Mouse (Mus musculus) liver, embryonic 13.5 days (tissue): Measurements from ENCODE around the gene Nckap5l. TPM values are rescaled to one million over a fixed set of nuclear protein-coding genes. Genes with fewer than 3 reads are reported as not detected.
"Not testable (repeated sequence)": the region's sequence is repeated elsewhere in the genome, so short reads cannot be mapped to it uniquely, and the experiment has no call there.

ENCODE experiments used
- ATAC-seq: fragments of 200-750 bp; cut with Nextera tagmentation; 2 replicates; pipeline ENCODE4 v1.8.0; 2017; ENCODE audit warnings: low read depth, mild to moderate bottlenecking, moderate number of reproducible peaks, moderate library complexity
- DNase-seq: peaks from one replicate; pipeline ENCODE4 v3.0.0; 2022
- H3K27ac ChIP-seq: fragments of 300-500 bp; sonication (generic); 2 replicates; pipeline ENCODE4 v1.5.1; 2015; ENCODE audit warnings: moderate library complexity, mild to moderate bottlenecking, inconsistent platforms
- H3K27me3 ChIP-seq: fragments of 300-500 bp; sonication (generic); 2 replicates; pipeline ENCODE4 v1.6.1; 2015; ENCODE audit warnings: mild to moderate bottlenecking, inconsistent platforms
- H3K36me3 ChIP-seq: fragments of 300-500 bp; sonication (generic); 2 replicates; pipeline ENCODE4 v1.6.1; 2015; ENCODE audit warnings: mild to moderate bottlenecking, inconsistent platforms
- H3K4me1 ChIP-seq: fragments of 300-500 bp; sonication (generic); replicated peaks from 2 replicates; pipeline ENCODE4 v1.6.1; 2015; ENCODE audit warnings: inconsistent platforms
- H3K4me2 ChIP-seq: fragments of 300-500 bp; sonication (generic); 2 replicates; pipeline ENCODE4 v1.6.1; 2015; ENCODE audit warnings: inconsistent platforms, mild to moderate bottlenecking, moderate library complexity
- H3K4me3 ChIP-seq: fragments of 300-500 bp; sonication (generic); replicated peaks from 2 replicates; pipeline ENCODE4 v1.5.1; 2015; ENCODE audit warnings: mild to moderate bottlenecking, inconsistent platforms
- H3K9ac ChIP-seq: fragments of 300-500 bp; sonication (generic); 2 replicates; pipeline ENCODE4 v1.6.1; 2015; ENCODE audit warnings: mild to moderate bottlenecking, inconsistent platforms
- H3K9me3 ChIP-seq: fragments of 300-500 bp; sonication (generic); replicated peaks from 2 replicates; pipeline ENCODE4 v1.6.1; 2016; ENCODE audit warnings: inconsistent platforms
- WGBS: fragments of 180-500 bp; shearing (Covaris S2); methylation state at CpG from one replicate; pipeline ENCODE4 v1.1.7; 2015; ENCODE audit not compliant: insufficient replicate concordance; 5-methylcytosine and 5-hydroxymethylcytosine counted together
- polyA plus RNA-seq: library from polyadenylated mRNA; unstranded; fragments of >200 nt; fragmentation: Nextera tagmentation; extraction: Ambion mirVana; gene quantifications from 2 replicates; pipeline ENCODE4 v1.2.1, GENCODE M21; 2015

Gene Nckap5l
- polyA plus RNA-seq, 1 experiment from 2014 or later: 0.85 TPM

GRCm38 (mm10) chr15:99463194-99463593 lies 5.6 kb upstream of the Nckap5l start:
- ATAC-seq (no peak), DNase-seq (no peak)
- Histone ChIP-seq H3K27me3 (no peaks in the 10 kb centered on the region), H3K4me1 (peaks cover 5% of the 10 kb centered on the region), H3K4me2 (no peak overlapping the region), H3K9ac (no peak overlapping the region), H3K9me3 (no peaks in the 10 kb centered on the region), H3K27ac (no peak overlapping the region), H3K36me3 (no peaks in the 10 kb centered on the region), H3K4me3 (no peak overlapping the region)
- 70% methylated on average over 13 of the region's 13 CpGs for WGBS

GRCm38 (mm10) chr15:99456963-99457605 lies 464 bp downstream of the Nckap5l start:
- DNase-seq (no peak), ATAC-seq (peak; percentile 35)
- H3K4me2 ChIP-seq: peak overlapping the region; percentile 89
- H3K27ac ChIP-seq: peak overlapping the region; percentile 66
- peak overlapping the region; percentile 70 for H3K4me3 ChIP-seq
- peaks cover 35% of the 10 kb centered on the region for H3K4me1 ChIP-seq
- under 1% methylated on average over 42 of the region's 43 CpGs for WGBS
- no peaks in the 10 kb centered on the region for H3K36me3 ChIP-seq
- peak overlapping the region; percentile 76 for H3K9ac ChIP-seq
- H3K9me3 ChIP-seq: no peaks in the 10 kb centered on the region
- H3K27me3 ChIP-seq: peaks cover 15% of the 10 kb centered on the region

DNA sequence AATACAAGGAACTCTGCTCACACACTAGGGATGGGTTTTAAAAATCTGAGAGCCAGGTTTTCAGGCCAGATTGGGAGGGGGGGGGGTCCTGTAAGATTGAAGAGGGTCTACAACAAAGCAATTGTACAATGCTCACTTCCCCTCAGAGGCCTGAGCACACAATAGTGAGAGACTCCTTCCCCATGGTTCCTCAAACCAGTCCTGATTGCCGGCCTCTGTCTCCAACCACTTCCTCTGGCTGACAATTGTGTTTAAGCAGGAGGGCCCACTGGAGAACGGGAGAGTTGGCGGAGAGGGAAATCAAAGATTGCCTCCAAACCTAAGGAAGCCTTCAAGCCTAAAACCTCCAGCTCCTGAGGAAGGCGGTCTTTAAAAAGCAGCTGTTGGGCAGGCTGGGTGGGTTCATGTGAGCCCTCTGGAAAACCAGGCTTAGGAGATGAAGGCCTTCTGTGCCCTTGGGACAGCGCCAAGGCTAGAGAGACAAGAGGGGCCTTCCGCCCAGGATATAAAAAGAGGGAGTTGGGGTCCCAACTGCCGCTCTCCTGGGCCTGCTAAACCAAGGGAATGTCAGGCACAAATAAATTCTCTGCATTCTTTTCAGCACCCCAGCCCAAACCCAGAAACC lies 1.1 kb downstream of the Nckap5l start:
- ATAC-seq (no peak), DNase-seq (no peak)
- no peaks in the 10 kb centered on the region for H3K36me3 ChIP-seq
- peaks cover 35% of the 10 kb centered on the region for H3K4me1 ChIP-seq
- no peaks in the 10 kb centered on the region for H3K9me3 ChIP-seq
- 30% methylated on average over 7 of the region's 7 CpGs for WGBS
- H3K27ac ChIP-seq: peak overlapping the region; percentile 66; the same call in 1 of the 2 replicates
- H3K27me3 ChIP-seq: peaks cover 15% of the 10 kb centered on the region
- H3K4me2 ChIP-seq: peak overlapping the region; percentile 89
- peak overlapping the region; percentile 70 for H3K4me3 ChIP-seq
- H3K9ac ChIP-seq: peak overlapping the region; percentile 76; the same call in 1 of the 2 replicates

- Histone ChIP-seq H3K4me3 (no peak overlapping the region), H3K27ac (no peak overlapping the region), H3K27me3 (peaks cover 15% of the 10 kb centered on the region), H3K9me3 (no peaks in the 10 kb centered on the region), H3K4me2 (no peak overlapping the region), H3K4me1 (peaks cover 40% of the 10 kb centered on the region), H3K36me3 (no peaks in the 10 kb centered on the region), H3K9ac (no peak overlapping the region)
- no peak for DNase-seq
- ATAC-seq: no peak
- WGBS: 69% methylated on average over 3 of the region's 3 CpGs
Measured at GRCm38 (mm10) chr15:99455415-99455814, 2.1 kb downstream of the Nckap5l start.

DNA sequence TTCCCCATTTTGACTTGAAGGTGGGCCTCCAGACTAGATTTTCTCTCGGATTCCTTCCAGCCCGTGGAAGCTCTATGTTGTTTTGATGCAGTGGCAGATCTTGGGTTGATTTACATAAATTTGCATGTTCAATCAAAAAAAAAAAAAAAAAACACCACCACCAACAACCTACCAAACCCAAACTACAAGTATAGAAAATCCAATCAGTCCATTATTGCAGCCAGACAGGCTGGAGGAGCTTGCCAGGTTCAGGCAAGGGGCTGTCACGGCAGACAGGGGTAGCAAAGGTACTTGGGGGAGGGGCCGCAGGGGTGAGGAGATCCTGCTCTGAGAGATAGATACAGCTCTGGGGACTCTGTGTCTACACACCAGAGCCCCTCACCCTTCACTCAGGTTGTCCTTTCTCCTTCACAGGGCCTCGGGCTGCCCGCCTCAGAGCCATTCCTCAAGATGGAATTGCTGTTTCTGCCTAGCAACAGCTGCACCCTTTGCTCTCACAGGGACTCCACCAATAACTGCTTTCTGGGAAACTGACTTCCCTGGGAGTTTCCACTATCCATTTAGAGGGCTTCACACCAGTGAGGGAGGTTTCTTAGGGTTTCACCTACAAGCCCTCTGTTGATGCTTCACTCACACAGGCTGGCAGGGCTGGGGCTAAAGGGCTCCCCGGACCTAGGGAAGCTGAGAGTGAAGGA lies 2.8 kb downstream of the Nckap5l start:
- DNase-seq (no peak), ATAC-seq (no peak)
- 77% methylated on average over 7 of the region's 7 CpGs for WGBS
- Histone ChIP-seq H3K4me2 (no peak overlapping the region), H3K36me3 (no peaks in the 10 kb centered on the region), H3K27me3 (peaks cover 15% of the 10 kb centered on the region), H3K4me3 (no peak overlapping the region), H3K9ac (no peak overlapping the region), H3K4me1 (peaks cover 47% of the 10 kb centered on the region), H3K27ac (no peak overlapping the region), H3K9me3 (no peaks in the 10 kb centered on the region)

DNA sequence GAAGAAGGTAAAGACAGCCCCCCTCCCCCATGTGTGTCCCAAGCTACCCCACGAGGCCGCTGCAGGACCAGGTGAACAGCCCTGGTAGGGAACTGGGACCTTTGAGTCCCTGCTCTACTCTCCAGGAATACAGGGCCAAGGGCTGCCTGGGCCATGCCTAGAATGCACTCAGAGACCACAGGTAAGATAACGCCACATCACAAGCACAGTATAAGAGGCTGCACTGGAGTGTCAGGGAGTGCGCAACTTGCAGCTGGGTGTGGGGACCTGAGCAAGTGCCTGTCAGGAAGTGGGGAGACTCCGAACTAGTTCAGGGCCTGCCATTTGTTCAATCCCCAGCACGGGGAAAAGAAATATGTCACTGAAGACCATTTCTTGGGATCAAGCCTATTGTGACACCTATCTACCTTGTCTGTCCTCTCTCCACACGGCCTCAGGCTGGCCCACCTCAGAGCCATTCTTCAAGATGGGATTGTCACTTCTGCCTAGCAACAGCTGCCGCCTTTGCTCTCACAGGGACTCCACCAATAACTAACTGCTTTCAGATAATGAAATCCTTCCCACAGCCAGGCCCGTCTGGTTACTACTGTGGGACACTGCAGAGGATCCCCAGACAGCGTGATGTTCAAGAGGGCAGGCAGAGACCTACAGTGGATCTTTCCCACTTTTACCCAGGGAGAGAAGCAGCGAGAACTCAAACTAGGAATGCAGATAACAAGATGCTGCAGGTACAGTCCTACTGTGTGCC lies 4.2 kb downstream of the Nckap5l start:
- Histone ChIP-seq H3K9me3 (no peaks in the 10 kb centered on the region), H3K4me2 (no peak overlapping the region), H3K4me1 (peaks cover 57% of the 10 kb centered on the region), H3K9ac (no peak overlapping the region), H3K27me3 (peaks cover 15% of the 10 kb centered on the region), H3K36me3 (no peaks in the 10 kb centered on the region), H3K27ac (no peak overlapping the region), H3K4me3 (no peak overlapping the region)
- no peak for DNase-seq
- ATAC-seq: no peak
- WGBS: 67% methylated on average over 11 of the region's 11 CpGs

DNA sequence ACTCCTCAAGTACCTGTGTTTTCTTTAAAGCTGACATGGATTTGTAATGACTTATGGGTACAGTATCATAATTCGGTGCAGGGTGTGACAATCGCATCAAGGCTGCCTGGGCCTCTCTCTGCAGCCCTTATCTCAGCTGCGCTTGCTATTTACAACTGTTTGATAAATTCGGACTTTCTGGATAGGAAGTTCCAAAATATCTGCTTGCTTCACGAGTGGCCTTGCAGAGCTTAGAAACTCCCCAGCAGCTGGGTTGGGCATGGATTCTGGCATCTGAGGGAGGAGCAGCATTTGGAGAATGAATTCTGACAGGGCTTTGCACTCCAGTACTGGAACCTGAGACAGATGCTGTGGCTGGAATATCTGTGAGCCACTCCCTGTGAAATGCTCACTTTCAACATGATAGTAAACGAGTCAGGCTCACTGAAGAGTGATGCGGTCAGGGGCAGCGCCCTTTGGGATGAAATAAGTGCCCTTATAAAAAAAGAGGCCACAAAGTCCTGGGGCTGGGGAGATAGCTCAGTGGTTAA lies 7.7 kb downstream of the Nckap5l start:
- Histone ChIP-seq H3K27ac (peak overlapping the region; percentile 62), H3K4me2 (peak overlapping the region; percentile 53), H3K9me3 (no peaks in the 10 kb centered on the region), H3K27me3 (no peaks in the 10 kb centered on the region), H3K9ac (0 out of 2 replicates have a peak overlapping the region, but pooled peaks have one; percentile 13), H3K36me3 (no peaks in the 10 kb centered on the region), H3K4me1 (peaks cover 42% of the 10 kb centered on the region), H3K4me3 (0 out of 2 replicates have a peak overlapping the region, but pooled peaks have one; percentile 14)
- peak; percentile 78 for ATAC-seq
- WGBS: 22% methylated on average over 8 of the region's 8 CpGs
- DNase-seq: peak; percentile 31

GRCm38 (mm10) chr15:99449131-99449750 lies 8.3 kb downstream of the Nckap5l start:
- Histone ChIP-seq H3K4me3 (no peak overlapping the region), H3K9ac (0 out of 2 replicates have a peak overlapping the region, but pooled peaks have one; percentile 13), H3K4me2 (peak overlapping the region; percentile 53), H3K36me3 (no peaks in the 10 kb centered on the region), H3K27ac (peak overlapping the region; percentile 62), H3K27me3 (no peaks in the 10 kb centered on the region), H3K4me1 (peaks cover 42% of the 10 kb centered on the region), H3K9me3 (no peaks in the 10 kb centered on the region)
- 24% methylated on average over 9 of the region's 9 CpGs for WGBS
- ATAC-seq (peak; percentile 33), DNase-seq (no peak)

GRCm38 (mm10) chr15:99446136-99446535 lies 11.4 kb downstream of the Nckap5l start:
- not testable (repeated sequence) for H3K9ac ChIP-seq, H3K36me3 ChIP-seq, H3K27ac ChIP-seq, ATAC-seq, H3K4me3 ChIP-seq, H3K27me3 ChIP-seq, H3K4me2 ChIP-seq, H3K9me3 ChIP-seq, DNase-seq
- WGBS: 81% methylated on average over 10 of the region's 10 CpGs
- peaks cover 44% of the 10 kb centered on the region for H3K4me1 ChIP-seq

DNA sequence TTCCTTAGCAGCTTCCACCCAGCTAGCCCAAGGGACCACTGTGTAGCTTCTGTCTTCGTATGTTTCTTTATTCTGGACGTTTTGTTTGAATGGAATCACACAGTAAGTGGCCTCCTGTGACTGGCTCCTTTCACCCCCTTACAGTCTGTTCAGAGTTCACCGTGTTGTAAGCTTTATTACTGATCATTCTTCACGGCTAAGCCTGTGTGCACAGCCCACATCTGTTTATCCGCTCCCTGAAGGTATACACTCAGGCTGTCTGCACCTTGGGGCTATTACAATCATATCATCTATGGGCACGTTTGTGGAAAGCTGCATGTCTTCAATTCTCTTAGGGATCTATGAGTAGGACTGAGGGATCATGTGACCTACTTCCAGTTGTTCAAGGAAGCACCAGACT lies 12.0 kb downstream of the Nckap5l start:
- no peak for ATAC-seq
- H3K4me2 ChIP-seq: no peak overlapping the region
- WGBS: 68% methylated on average over 6 of the region's 6 CpGs

More for the DNA sequence above, 12.0 kb downstream of the Nckap5l start:
- Histone ChIP-seq H3K9me3 (no peaks in the 10 kb centered on the region), H3K9ac (no peak overlapping the region), H3K36me3 (no peaks in the 10 kb centered on the region), H3K27ac (no peak overlapping the region), H3K27me3 (no peaks in the 10 kb centered on the region), H3K4me1 (peaks cover 46% of the 10 kb centered on the region), H3K4me3 (no peak overlapping the region)
- no peak for DNase-seq
